Mouse (Mus musculus) heart, adult 11 months (tissue): ENCODE results near the gene Smyd4.
A peak's percentile ranks its signal among the peaks of the same experiment; 100 is the strongest.

Source experiments
- DNase-seq: peaks from one replicate; pipeline ENCODE4 v3.0.0; 2022

Smyd4 gene

GRCm38 (mm10) chr11:75346556-75347187, 1.6 kb upstream of the Smyd4 start:
- peak; percentile 52 for DNase-seq

GRCm38 (mm10) chr11:75347188-75347585, 1.0 kb upstream of the Smyd4 start:
- peak; percentile 55 for DNase-seq

GRCm38 (mm10) chr11:75347596-75347995, 637 bp upstream of the Smyd4 start:
- no peak for DNase-seq

- DNase-seq = peak; percentile 91
Measured at GRCm38 (mm10) chr11:75348890-75349261, 643 bp downstream of the Smyd4 start.

GRCm38 (mm10) chr11:75351225-75351624, 3.0 kb downstream of the Smyd4 start:
- no peak for DNase-seq

- peak; percentile 89 for DNase-seq
Measured at GRCm38 (mm10) chr11:75355475-75355874, 7.2 kb downstream of the Smyd4 start.

GRCm38 (mm10) chr11:75377125-75377524, 28.9 kb downstream of the Smyd4 start:
- DNase-seq = peak; percentile 7

- DNase-seq = peak; percentile 10
Measured at GRCm38 (mm10) chr11:75378786-75379185, 30.6 kb downstream of the Smyd4 start.

- DNase-seq = peak; percentile 30
Measured at GRCm38 (mm10) chr11:75383529-75383928, 35.3 kb downstream of the Smyd4 start.

- DNase-seq = peak; percentile 8
Measured at GRCm38 (mm10) chr11:75395611-75396010, 47.4 kb downstream of the Smyd4 start.

- DNase-seq = peak; percentile 60
Measured at GRCm38 (mm10) chr11:75397452-75397851, 49.2 kb downstream of the Smyd4 start.

- peak; percentile 87 for DNase-seq
Measured at GRCm38 (mm10) chr11:75399411-75399841, 51.2 kb downstream of the Smyd4 start.

GRCm38 (mm10) chr11:75400099-75400498, 51.9 kb downstream of the Smyd4 start:
- DNase-seq = peak; percentile 88

GRCm38 (mm10) chr11:75402271-75402690, 54.0 kb downstream of the Smyd4 start:
- peak; percentile 94 for DNase-seq

GRCm38 (mm10) chr11:75403301-75404052, 55.2 kb downstream of the Smyd4 start:
- peak; percentile 94 for DNase-seq

GRCm38 (mm10) chr11:75404801-75405200, 56.6 kb downstream of the Smyd4 start:
- DNase-seq = peak; percentile 87

GRCm38 (mm10) chr11:75406104-75406503, 57.9 kb downstream of the Smyd4 start:
- DNase-seq = peak; percentile 74

GRCm38 (mm10) chr11:75406865-75407264, 58.6 kb downstream of the Smyd4 start:
- peak; percentile 74 for DNase-seq

- DNase-seq = no peak
Measured at GRCm38 (mm10) chr11:75409679-75410575, 61.7 kb downstream of the Smyd4 start.

- DNase-seq = peak; percentile 85
Measured at GRCm38 (mm10) chr11:75410591-75410990, 62.4 kb downstream of the Smyd4 start.

GRCm38 (mm10) chr11:75415096-75415495, 66.9 kb downstream of the Smyd4 start:
- peak; percentile 97 for DNase-seq

GRCm38 (mm10) chr11:75415994-75416393, 67.8 kb downstream of the Smyd4 start:
- DNase-seq = no peak

GRCm38 (mm10) chr11:75420037-75420436, 71.8 kb downstream of the Smyd4 start:
- DNase-seq = peak; percentile 86
